Mouse (Mus musculus): ENCODE measurements around the gene Zc3h14. TPM values are rescaled to one million over a fixed set of nuclear protein-coding genes. Genes with fewer than 3 reads are reported as not detected.

Zc3h14 gene
- polyA plus RNA-seq, 1 experiment = 35.9 TPM

DNA sequence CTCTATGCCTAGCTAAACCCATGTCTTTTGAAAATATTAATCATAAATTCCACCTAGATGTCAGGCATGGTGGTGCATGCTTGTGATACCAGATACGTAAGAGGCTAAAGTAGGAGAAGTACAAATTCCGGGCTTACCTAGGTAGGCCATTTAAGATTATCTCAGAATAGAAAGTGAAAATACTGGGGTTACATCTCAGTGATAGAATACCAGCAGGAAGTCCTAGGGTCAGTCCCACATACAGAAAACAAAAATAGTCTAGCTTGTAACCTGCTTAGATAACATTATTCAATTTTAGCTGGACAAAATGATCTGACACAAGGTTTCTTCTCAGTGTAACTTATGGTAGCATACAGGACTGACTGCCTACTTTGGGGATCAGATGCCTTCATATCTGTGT lies 19.5 kb downstream of the Zc3h14 start:
- no peak overlapping the region for H3K4me2 ChIP-seq (ENCODE audit: low read depth)
- no peak for TF ChIP-seq MYOG (IDR thresholded peaks at IDR 0.05; ENCODE audit: control insufficient read depth in 1 of 3, insufficient read depth in 1 of 3, insufficient read length in 2 of 3, low read depth in 2 of 3)
- no peak for TF ChIP-seq CEBPB (IDR thresholded peaks at IDR 0.05; ENCODE audit: insufficient read depth, poor library complexity, severe bottlenecking)
- no peak for TF ChIP-seq TCF12 (IDR thresholded peaks at IDR 0.05; ENCODE audit: insufficient read depth, poor library complexity, severe bottlenecking)
- no peak for TF ChIP-seq MAX (IDR thresholded peaks at IDR 0.05; ENCODE audit: low read depth)
- no peak for TF ChIP-seq MYOD1 (IDR thresholded peaks at IDR 0.05; ENCODE audit: control insufficient read depth in 1 of 3, insufficient read length in 2 of 3, low read depth in 2 of 3)
- TF ChIP-seq TCF3 (IDR thresholded peaks at IDR 0.05; ENCODE audit: insufficient read length, low read depth) = no peak
- TF ChIP-seq USF1 (IDR thresholded peaks at IDR 0.05; ENCODE audit: low read depth) = no peak
- no peak for TF ChIP-seq POLR2A (IDR thresholded peaks at IDR 0.05; ENCODE audit: insufficient read length, low read depth)
- no peak for TF ChIP-seq POLR2AphosphoS2 (IDR thresholded peaks at IDR 0.05; ENCODE audit: insufficient read length, low read depth)
- TF ChIP-seq REST (IDR thresholded peaks at IDR 0.05; ENCODE audit: insufficient read depth, insufficient read length) = no peak
- no peak for TF ChIP-seq SRF (IDR thresholded peaks at IDR 0.05; ENCODE audit: control insufficient read depth, insufficient read length, low read depth)
- no peak for TF ChIP-seq E2F4 (IDR thresholded peaks at IDR 0.05; ENCODE audit: insufficient read depth)
- no peaks in the 10 kb centered on the region for H3K79me2 ChIP-seq (ENCODE audit: control insufficient read depth, insufficient read depth)
- H3K36me3 ChIP-seq (ENCODE audit: control insufficient read depth, insufficient read depth) = peaks cover 60% of the 10 kb centered on the region
- no peak overlapping the region for H3ac ChIP-seq (ENCODE audit: control insufficient read depth, insufficient read length)
- H3K4me3 ChIP-seq = no peak overlapping the region
- H3K27me3 ChIP-seq (ENCODE audit: control insufficient read depth, insufficient read depth, insufficient read length) = no peaks in the 10 kb centered on the region

DNA sequence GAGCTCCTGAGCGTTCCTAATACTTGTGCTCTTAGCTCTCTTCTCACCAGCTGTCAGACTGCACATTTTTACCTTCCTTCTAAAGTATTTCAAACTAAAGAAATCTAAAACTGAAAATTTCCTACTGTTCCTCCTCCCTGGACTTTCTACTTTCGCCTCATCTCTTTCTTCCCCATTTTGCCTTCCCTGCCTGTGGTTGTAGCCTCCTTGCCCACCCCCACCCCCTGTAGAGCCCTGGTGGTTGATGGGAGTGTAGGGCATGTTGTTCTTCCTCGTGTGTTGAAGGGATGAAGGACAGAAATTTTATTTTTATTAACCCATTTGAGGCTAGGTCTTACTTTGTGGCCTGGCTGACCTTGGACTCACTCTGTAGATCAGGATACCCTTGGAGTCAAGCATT lies 30.7 kb downstream of the Zc3h14 start:
- Histone ChIP-seq H3K36me3 (ENCODE audit: control insufficient read depth, insufficient read depth) (peaks cover 58% of the 10 kb centered on the region), H3K27me3 (ENCODE audit: control insufficient read depth, insufficient read depth, insufficient read length) (no peaks in the 10 kb centered on the region), H3K79me2 (ENCODE audit: control insufficient read depth, insufficient read depth) (no peaks in the 10 kb centered on the region), H3K4me2 (ENCODE audit: low read depth) (no peak overlapping the region), H3K4me3 (no peak overlapping the region), H3ac (ENCODE audit: control insufficient read depth, insufficient read length) (no peak overlapping the region)
- no peak for TF ChIP-seq USF1 (IDR thresholded peaks at IDR 0.05; ENCODE audit: low read depth)
- TF ChIP-seq MYOD1 (IDR thresholded peaks at IDR 0.05; ENCODE audit: control insufficient read depth in 1 of 3, insufficient read length in 2 of 3, low read depth in 2 of 3) = no peak
- no peak for TF ChIP-seq POLR2A (IDR thresholded peaks at IDR 0.05; ENCODE audit: insufficient read length, low read depth)
- no peak for TF ChIP-seq POLR2AphosphoS2 (IDR thresholded peaks at IDR 0.05; ENCODE audit: insufficient read length, low read depth)
- TF ChIP-seq MYOG (IDR thresholded peaks at IDR 0.05; ENCODE audit: control insufficient read depth in 1 of 3, insufficient read depth in 1 of 3, insufficient read length in 2 of 3, low read depth in 2 of 3) = no peak
- TF ChIP-seq E2F4 (IDR thresholded peaks at IDR 0.05; ENCODE audit: insufficient read depth) = no peak
- TF ChIP-seq TCF12 (IDR thresholded peaks at IDR 0.05; ENCODE audit: insufficient read depth, poor library complexity, severe bottlenecking) = no peak
- TF ChIP-seq SRF (IDR thresholded peaks at IDR 0.05; ENCODE audit: control insufficient read depth, insufficient read length, low read depth) = no peak
- no peak for TF ChIP-seq CEBPB (IDR thresholded peaks at IDR 0.05; ENCODE audit: insufficient read depth, poor library complexity, severe bottlenecking)
- no peak for TF ChIP-seq REST (IDR thresholded peaks at IDR 0.05; ENCODE audit: insufficient read depth, insufficient read length)
- TF ChIP-seq MAX (IDR thresholded peaks at IDR 0.05; ENCODE audit: low read depth) = no peak
- TF ChIP-seq TCF3 (IDR thresholded peaks at IDR 0.05; ENCODE audit: insufficient read length, low read depth) = no peak

DNA sequence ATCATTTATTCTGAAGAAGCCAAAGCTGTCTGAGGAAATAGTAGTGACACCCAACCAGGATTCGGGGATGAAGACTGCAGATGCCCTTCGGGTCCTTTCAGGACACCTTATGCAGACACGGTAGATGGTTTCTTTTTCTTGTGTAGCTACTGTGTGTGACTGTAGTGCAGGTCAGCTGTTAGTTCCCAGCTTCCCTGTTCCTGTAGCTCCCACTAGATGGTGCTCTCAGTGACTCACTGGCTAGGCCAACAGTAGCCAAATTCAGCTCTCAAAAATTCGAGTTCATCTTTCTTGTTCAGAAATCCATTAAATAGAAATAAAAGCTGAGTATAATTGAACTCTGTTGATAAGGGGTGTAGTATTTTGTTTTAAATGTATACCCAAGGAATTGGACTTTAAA lies 32.4 kb downstream of the Zc3h14 start:
- H3K4me2 ChIP-seq (ENCODE audit: low read depth) = no peak overlapping the region
- H3K27me3 ChIP-seq (ENCODE audit: control insufficient read depth, insufficient read depth, insufficient read length) = no peaks in the 10 kb centered on the region
- no peaks in the 10 kb centered on the region for H3K79me2 ChIP-seq (ENCODE audit: control insufficient read depth, insufficient read depth)
- TF ChIP-seq TCF3 (IDR thresholded peaks at IDR 0.05; ENCODE audit: insufficient read length, low read depth) (no peak), E2F4 (IDR thresholded peaks at IDR 0.05; ENCODE audit: insufficient read depth) (no peak), REST (IDR thresholded peaks at IDR 0.05; ENCODE audit: insufficient read depth, insufficient read length) (no peak), MYOG (IDR thresholded peaks at IDR 0.05; ENCODE audit: control insufficient read depth in 1 of 3, insufficient read depth in 1 of 3, insufficient read length in 2 of 3, low read depth in 2 of 3) (no peak), MAX (IDR thresholded peaks at IDR 0.05; ENCODE audit: low read depth) (no peak), SRF (IDR thresholded peaks at IDR 0.05; ENCODE audit: control insufficient read depth, insufficient read length, low read depth) (no peak), TCF12 (IDR thresholded peaks at IDR 0.05; ENCODE audit: insufficient read depth, poor library complexity, severe bottlenecking) (no peak), USF1 (IDR thresholded peaks at IDR 0.05; ENCODE audit: low read depth) (no peak)
- peaks cover 56% of the 10 kb centered on the region for H3K36me3 ChIP-seq (ENCODE audit: control insufficient read depth, insufficient read depth)
- H3ac ChIP-seq (ENCODE audit: control insufficient read depth, insufficient read length) = no peak overlapping the region
- H3K4me3 ChIP-seq = no peak overlapping the region

DNA sequence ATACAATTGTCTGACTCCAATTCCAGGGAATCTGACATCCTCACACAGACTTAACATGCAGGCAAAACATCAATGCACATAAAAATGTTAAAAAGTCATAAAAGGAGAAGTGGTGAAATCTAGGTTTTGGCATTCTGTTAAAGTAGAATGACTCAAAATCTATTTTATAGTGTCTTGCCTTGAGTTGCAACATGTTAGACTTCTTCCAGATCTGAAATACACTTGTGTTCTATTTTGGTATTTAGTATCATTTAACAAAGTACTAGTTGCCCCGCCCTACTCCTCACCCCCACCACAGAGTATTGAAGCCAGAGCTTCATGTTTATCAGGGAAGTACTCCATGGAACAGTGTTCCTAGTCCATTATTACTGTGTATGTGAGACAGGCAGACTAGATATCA lies 37.5 kb downstream of the Zc3h14 start:
- Histone ChIP-seq H3K4me3 (no peak overlapping the region), H3K79me2 (ENCODE audit: control insufficient read depth, insufficient read depth) (no peaks in the 10 kb centered on the region), H3K27me3 (ENCODE audit: control insufficient read depth, insufficient read depth, insufficient read length) (no peaks in the 10 kb centered on the region), H3K36me3 (ENCODE audit: control insufficient read depth, insufficient read depth) (peaks cover 71% of the 10 kb centered on the region), H3K4me2 (ENCODE audit: low read depth) (no peak overlapping the region), H3ac (ENCODE audit: control insufficient read depth, insufficient read length) (no peak overlapping the region)
- no peak for TF ChIP-seq REST (IDR thresholded peaks at IDR 0.05; ENCODE audit: insufficient read depth, insufficient read length)
- TF ChIP-seq USF1 (IDR thresholded peaks at IDR 0.05; ENCODE audit: low read depth) = no peak
- no peak for TF ChIP-seq MYOG (IDR thresholded peaks at IDR 0.05; ENCODE audit: control insufficient read depth in 1 of 3, insufficient read depth in 1 of 3, insufficient read length in 2 of 3, low read depth in 2 of 3)
- no peak for TF ChIP-seq SRF (IDR thresholded peaks at IDR 0.05; ENCODE audit: control insufficient read depth, insufficient read length, low read depth)
- TF ChIP-seq POLR2A (IDR thresholded peaks at IDR 0.05; ENCODE audit: insufficient read length, low read depth) = no peak
- peak; percentile 86; the same call in 1 of the 2 replicates for TF ChIP-seq CEBPB (IDR thresholded peaks at IDR 0.05; ENCODE audit: insufficient read depth, poor library complexity, severe bottlenecking)
- TF ChIP-seq TCF12 (IDR thresholded peaks at IDR 0.05; ENCODE audit: insufficient read depth, poor library complexity, severe bottlenecking) = no peak

Data from myocyte (in vitro differentiated cells).